Mouse (Mus musculus) MEL (cell line): ENCODE measurements around the gene Galnt18. TPM values are rescaled to one million over a fixed set of nuclear protein-coding genes. Genes with fewer than 3 reads are reported as not detected.

Experiments
- DNase-seq: peaks from one replicate; pipeline ENCODE4 v3.0.0; 2011; ENCODE audit warnings: low read depth, low spot score
- H3K27ac ChIP-seq: 2 replicates; pipeline ENCODE4 v1.5.1; 2012; ENCODE audit warnings: low read depth, mild to moderate bottlenecking, control low read depth, low read length, moderate library complexity; ENCODE audit not compliant: control insufficient read depth
- H3K27me3 ChIP-seq, 2 experiments: fragments of 150-350 bp in 1 of 2; sonication (generic) in 1 of 2; 2 replicates each; pipeline ENCODE4 v1.6.1; 2012; ENCODE audit warnings: low read length in 2 of 2, mild to moderate bottlenecking in 2 of 2, improper control_type of control experiment in 1 of 2, moderate library complexity in 1 of 2; ENCODE audit not compliant: insufficient read depth in 2 of 2, control insufficient read depth in 1 of 2
- H3K36me3 ChIP-seq, 2 experiments: 2 replicates each; pipeline ENCODE4 v1.6.1; 2012 to 2014; ENCODE audit warnings: low read length in 2 of 2, improper control_type of control experiment in 1 of 2, inconsistent platforms in 1 of 2, mild to moderate bottlenecking in 1 of 2; ENCODE audit not compliant: insufficient read depth in 2 of 2, control insufficient read depth in 1 of 2
- H3K4me1 ChIP-seq, 2 experiments: fragments of 150-350 bp in 1 of 2; sonication (generic) in 1 of 2; 2 replicates each; pipeline ENCODE4 v1.6.1; 2012; ENCODE audit warnings: low read length in 2 of 2, improper control_type of control experiment in 1 of 2, mild to moderate bottlenecking in 1 of 2; ENCODE audit not compliant: insufficient read depth in 2 of 2, control insufficient read depth in 1 of 2
- H3K4me3 ChIP-seq, 2 experiments: fragments of 150-350 bp in 1 of 2; sonication (generic) in 1 of 2; 2 replicates each; pipeline ENCODE4 v1.5.1; 2012; ENCODE audit warnings: low read depth in 2 of 2, low read length in 2 of 2, mild to moderate bottlenecking in 2 of 2, moderate library complexity in 2 of 2, control low read depth in 1 of 2, improper control_type of control experiment in 1 of 2; ENCODE audit not compliant: control insufficient read depth in 1 of 2, insufficient read depth in 1 of 2
- H3K79me2 ChIP-seq: 2 replicates; pipeline ENCODE4 v1.6.1; 2012; ENCODE audit warnings: mild to moderate bottlenecking, low read length, moderate library complexity; ENCODE audit not compliant: control insufficient read depth, poor library complexity, insufficient read depth
- H3K9ac ChIP-seq: 2 replicates; pipeline ENCODE4 v1.6.1; 2012; ENCODE audit warnings: low read depth, mild to moderate bottlenecking, control low read depth, low read length, moderate library complexity; ENCODE audit not compliant: control insufficient read depth, poor library complexity, severe bottlenecking
- H3K9me3 ChIP-seq: fragments of 150-350 bp; sonication (generic); replicated peaks from 2 replicates; pipeline ENCODE4 v1.6.1; 2012; ENCODE audit warnings: mild to moderate bottlenecking, low read length, improper control_type of control experiment, moderate library complexity; ENCODE audit not compliant: insufficient read depth
- CHD1 ChIP-seq: IDR thresholded peaks from 2 replicates; pipeline ENCODE4 v1.6.1; 2012; ENCODE audit warnings: low read depth, mild to moderate bottlenecking, inconsistent platforms, low read length, improper control_type of control experiment
- E2F4 ChIP-seq: IDR thresholded peaks from 2 replicates; pipeline ENCODE4 v1.6.1; 2011; ENCODE audit warnings: low read depth, low read length, improper control_type of control experiment, borderline replicate concordance
- ELF1 ChIP-seq: IDR thresholded peaks from 2 replicates; pipeline ENCODE4 v1.6.1; 2014; ENCODE audit warnings: low read depth, mild to moderate bottlenecking, inconsistent platforms, low read length, improper control_type of control experiment, moderate library complexity
- EP300 ChIP-seq, 2 experiments: IDR thresholded peaks; 2 replicates each; pipeline ENCODE4 v1.6.1; 2011; ENCODE audit warnings: improper control_type of control experiment in 2 of 2, low read length in 2 of 2, low read depth in 1 of 2, mild to moderate bottlenecking in 1 of 2
- ETS1 ChIP-seq: IDR thresholded peaks from 2 replicates; pipeline ENCODE4 v1.6.1; 2012; ENCODE audit warnings: low read depth, mild to moderate bottlenecking, inconsistent platforms, low read length, improper control_type of control experiment, moderate library complexity
- GABPA ChIP-seq: IDR thresholded peaks from 2 replicates; pipeline ENCODE4 v1.6.1; 2012; ENCODE audit warnings: low read depth, mild to moderate bottlenecking, inconsistent platforms, low read length, improper control_type of control experiment, moderate library complexity
- GATA1 ChIP-seq: IDR thresholded peaks from 2 replicates; pipeline ENCODE4 v1.6.1; 2011; ENCODE audit warnings: low read depth, low read length, improper control_type of control experiment
- HCFC1 ChIP-seq: IDR thresholded peaks from 2 replicates; pipeline ENCODE4 v1.6.1; 2012; ENCODE audit warnings: low read depth, mild to moderate bottlenecking, inconsistent platforms, low read length, improper control_type of control experiment, moderate library complexity
- MAX ChIP-seq: IDR thresholded peaks from 2 replicates; pipeline ENCODE4 v1.6.1; 2011; ENCODE audit warnings: low read length, improper control_type of control experiment
- MAZ ChIP-seq: IDR thresholded peaks from 2 replicates; pipeline ENCODE4 v1.6.1; 2012; ENCODE audit warnings: low read depth, mild to moderate bottlenecking, inconsistent platforms, low read length, improper control_type of control experiment
- MEF2A ChIP-seq: IDR thresholded peaks from 2 replicates; pipeline ENCODE4 v1.6.1; 2014; ENCODE audit warnings: low read depth, mild to moderate bottlenecking, inconsistent platforms, low read length, improper control_type of control experiment; ENCODE audit not compliant: poor library complexity, insufficient replicate concordance, severe bottlenecking; ENCODE audit errors: extremely low read depth
- MYB ChIP-seq: IDR thresholded peaks from 2 replicates; pipeline ENCODE4 v1.6.1; 2011; ENCODE audit warnings: mild to moderate bottlenecking, low read depth, low read length, improper control_type of control experiment
- NELFE ChIP-seq: IDR thresholded peaks from 2 replicates; pipeline ENCODE4 v1.6.1; 2011; ENCODE audit warnings: low read depth, low read length, improper control_type of control experiment
- NRF1 ChIP-seq: IDR thresholded peaks from 2 replicates; pipeline ENCODE4 v1.6.1; 2014; ENCODE audit warnings: low read depth, mild to moderate bottlenecking, inconsistent platforms, low read length, improper control_type of control experiment, moderate library complexity; ENCODE audit not compliant: poor library complexity, insufficient read depth, severe bottlenecking
- POLR2A ChIP-seq, 2 experiments: IDR thresholded peaks; 2 replicates each; pipeline ENCODE4 v1.6.1; 2011 to 2012; ENCODE audit warnings: low read length in 2 of 2, mild to moderate bottlenecking in 2 of 2, control low read depth in 1 of 2, improper control_type of control experiment in 1 of 2, low read depth in 1 of 2, moderate library complexity in 1 of 2; ENCODE audit not compliant: control insufficient read depth in 1 of 2, insufficient read depth in 1 of 2, poor library complexity in 1 of 2
- POLR2AphosphoS5 ChIP-seq: IDR thresholded peaks from 2 replicates; pipeline ENCODE4 v1.6.1; 2012; ENCODE audit warnings: low read depth, borderline replicate concordance, mild to moderate bottlenecking, inconsistent platforms, low read length, moderate library complexity, mixed read lengths
- RAD21 ChIP-seq: IDR thresholded peaks from 2 replicates; pipeline ENCODE4 v1.6.1; 2011; ENCODE audit warnings: mild to moderate bottlenecking, low read depth, low read length, improper control_type of control experiment
- RCOR1 ChIP-seq: IDR thresholded peaks from 2 replicates; pipeline ENCODE4 v1.6.1; 2012; ENCODE audit warnings: low read depth, mild to moderate bottlenecking, inconsistent platforms, low read length, improper control_type of control experiment
- SIN3A ChIP-seq: IDR thresholded peaks from 2 replicates; pipeline ENCODE4 v1.6.1; 2012; ENCODE audit warnings: low read length, improper control_type of control experiment, inconsistent platforms
- SMC3 ChIP-seq: IDR thresholded peaks from 2 replicates; pipeline ENCODE4 v1.6.1; 2011; ENCODE audit warnings: low read depth, low read length, improper control_type of control experiment
- TAL1 ChIP-seq: IDR thresholded peaks from 2 replicates; pipeline ENCODE4 v1.6.1; 2012; ENCODE audit warnings: mild to moderate bottlenecking, inconsistent platforms, low read length, moderate library complexity, mixed read lengths
- TBP ChIP-seq: IDR thresholded peaks from 2 replicates; pipeline ENCODE4 v1.8.0; 2011; ENCODE audit warnings: low read depth, low read length, improper control_type of control experiment
- USF1 ChIP-seq: IDR thresholded peaks from 2 replicates; pipeline ENCODE4 v1.6.1; 2014; ENCODE audit warnings: low read depth, mild to moderate bottlenecking, inconsistent platforms, low read length, improper control_type of control experiment, moderate library complexity
- USF2 ChIP-seq, 2 experiments: IDR thresholded peaks; 2 replicates each; pipeline ENCODE4 v1.6.1; 2011 to 2012; ENCODE audit warnings: improper control_type of control experiment in 2 of 2, low read length in 2 of 2, borderline replicate concordance in 1 of 2, inconsistent platforms in 1 of 2, low read depth in 1 of 2, mild to moderate bottlenecking in 1 of 2; ENCODE audit not compliant: insufficient read depth in 1 of 2
- ZC3H11A ChIP-seq: IDR thresholded peaks from 2 replicates; pipeline ENCODE4 v1.6.1; 2012; ENCODE audit warnings: low read depth, mild to moderate bottlenecking, inconsistent platforms, low read length, improper control_type of control experiment
- ZKSCAN1 ChIP-seq: IDR thresholded peaks from 2 replicates; pipeline ENCODE4 v1.6.1; 2012; ENCODE audit warnings: low read depth, mild to moderate bottlenecking, inconsistent platforms, low read length, improper control_type of control experiment, moderate library complexity
- ZMIZ1 ChIP-seq: IDR thresholded peaks from 2 replicates; pipeline ENCODE4 v1.6.1; 2012; ENCODE audit warnings: low read depth, mild to moderate bottlenecking, inconsistent platforms, low read length, improper control_type of control experiment, moderate library complexity
- ZNF384 ChIP-seq: IDR thresholded peaks from 2 replicates; pipeline ENCODE4 v1.6.1; 2012; ENCODE audit warnings: low read depth, mild to moderate bottlenecking, inconsistent platforms, low read length, improper control_type of control experiment
- polyA plus RNA-seq, 2 experiments: library from polyadenylated mRNA; stranded (reverse) in 1 of 2; unstranded in 1 of 2; fragments of >175 nt in 1 of 2; fragments of >200 nt in 1 of 2; gene quantifications; 2 replicates each; pipeline versions ENCODE4 v1.2.1 to v1.2.4; 2012; ENCODE audit warnings: low replicate concordance in 2 of 2, low read depth in 1 of 2; ENCODE audit not compliant: insufficient read length in 2 of 2, insufficient read depth in 1 of 2, missing spikeins in 1 of 2
- total RNA-seq: library from RNA; depleted of rRNA; stranded (reverse); fragments of 300-350 nt; gene quantifications from 2 replicates; pipeline ENCODE4 v1.2.3, GENCODE M21; 2012

Gene Galnt18
- total and polyA plus RNA-seq, 3 experiments = not detected

DNA sequence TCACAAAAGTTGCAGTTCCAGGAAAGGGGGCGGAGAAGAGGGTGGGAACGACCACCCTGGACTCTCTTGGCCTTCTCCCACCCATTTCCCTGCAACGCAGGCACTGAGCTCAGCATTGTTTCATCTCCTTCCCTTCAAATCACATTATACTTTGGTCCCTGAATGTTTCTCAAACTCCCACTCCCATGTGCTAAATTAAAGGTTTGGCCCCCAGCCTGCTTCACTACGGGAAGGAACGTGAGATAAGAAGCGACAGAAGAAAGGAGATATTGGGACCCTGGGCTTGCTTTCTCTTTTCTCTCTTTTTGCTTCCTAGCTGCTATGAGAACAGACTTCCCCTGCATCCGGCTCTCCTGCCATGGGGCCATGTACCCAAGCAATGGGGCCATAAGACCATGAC, 55.0 kb downstream of the Galnt18 start:
- Histone ChIP-seq H3K4me3 (no peak overlapping the region), H3K9me3 (no peaks in the 10 kb centered on the region), H3K79me2 (no peaks in the 10 kb centered on the region), H3K4me1 (no peaks in the 10 kb centered on the region), H3K27ac (no peak overlapping the region), H3K36me3 (no peaks in the 10 kb centered on the region), H3K27me3 (no peaks in the 10 kb centered on the region), H3K9ac (no peak overlapping the region)
- DNase-seq = no peak
- no peak for TF ChIP-seq NRF1
- TF ChIP-seq MYB = no peak
- no peak for TF ChIP-seq TAL1
- no peak for TF ChIP-seq RCOR1
- no peak for TF ChIP-seq GATA1
- no peak for TF ChIP-seq E2F4
- no peak for TF ChIP-seq ELF1
- no peak for TF ChIP-seq USF1
- TF ChIP-seq TBP = no peak
- no peak for TF ChIP-seq ETS1
- no peak for TF ChIP-seq MAX
- no peak for TF ChIP-seq SMC3
- no peak for TF ChIP-seq ZC3H11A
- no peak for TF ChIP-seq POLR2A (IDR thresholded peaks at IDR 0.05; ENCODE audit: control insufficient read depth in 1 of 2, insufficient read depth in 1 of 2, low read depth in 1 of 2, low read length in 2 of 2, poor library complexity in 1 of 2)
- no peak for TF ChIP-seq GABPA
- TF ChIP-seq USF2 (IDR thresholded peaks at IDR 0.05; ENCODE audit: borderline replicate concordance in 1 of 2, insufficient read depth in 1 of 2, low read depth in 1 of 2, low read length in 2 of 2) = no peak
- TF ChIP-seq POLR2AphosphoS5 = no peak
- TF ChIP-seq NELFE = no peak
- TF ChIP-seq EP300 (IDR thresholded peaks at IDR 0.05; ENCODE audit: low read depth in 1 of 2, low read length in 2 of 2) = no peak

- Histone ChIP-seq H3K36me3 (no peaks in the 10 kb centered on the region), H3K9me3 (no peaks in the 10 kb centered on the region), H3K9ac (no peak overlapping the region), H3K27ac (no peak overlapping the region), H3K4me1 (no peaks in the 10 kb centered on the region), H3K27me3 (no peaks in the 10 kb centered on the region), H3K79me2 (no peaks in the 10 kb centered on the region), H3K4me3 (no peak overlapping the region)
- no peak for DNase-seq
- no peak for TF ChIP-seq NRF1
- no peak for TF ChIP-seq MYB
- no peak for TF ChIP-seq RAD21
- no peak for TF ChIP-seq ZKSCAN1
- no peak for TF ChIP-seq NELFE
- TF ChIP-seq EP300 (IDR thresholded peaks at IDR 0.05; ENCODE audit: low read depth in 1 of 2, low read length in 2 of 2) = no peak
- no peak for TF ChIP-seq CHD1
- TF ChIP-seq MAZ = no peak
- TF ChIP-seq ZNF384 = no peak
- TF ChIP-seq ZMIZ1 = no peak
- TF ChIP-seq USF2 (IDR thresholded peaks at IDR 0.05; ENCODE audit: borderline replicate concordance in 1 of 2, insufficient read depth in 1 of 2, low read depth in 1 of 2, low read length in 2 of 2) = no peak
- TF ChIP-seq HCFC1 = no peak
- TF ChIP-seq ETS1 = no peak
- TF ChIP-seq SIN3A = no peak
- TF ChIP-seq MEF2A = no peak
Measured at GRCm38 (mm10) chr7:111724004-111724403, 55.8 kb downstream of the Galnt18 start.
